Mouse (Mus musculus) left cerebral cortex, adult 18-20 months (tissue): Measurements from ENCODE around the gene Akirin1. TPM values are rescaled to one million over a fixed set of nuclear protein-coding genes. Genes with fewer than 3 reads are reported as not detected.

Experiments
- DNase-seq, 2 experiments: peaks; one replicate each; pipeline ENCODE4 v3.0.0; 2021 to 2022; ENCODE audit warnings: low spot score in 2 of 2, mixed read lengths in 1 of 2
- total RNA-seq, 2 experiments: library from RNA; stranded (reverse); gene quantifications; 2 replicates each; pipeline ENCODE4 v1.2.3; 2021

The Akirin1 gene
- total RNA-seq, 2 experiments from 2014 or later: 60.7 to 66.4 TPM

DNA sequence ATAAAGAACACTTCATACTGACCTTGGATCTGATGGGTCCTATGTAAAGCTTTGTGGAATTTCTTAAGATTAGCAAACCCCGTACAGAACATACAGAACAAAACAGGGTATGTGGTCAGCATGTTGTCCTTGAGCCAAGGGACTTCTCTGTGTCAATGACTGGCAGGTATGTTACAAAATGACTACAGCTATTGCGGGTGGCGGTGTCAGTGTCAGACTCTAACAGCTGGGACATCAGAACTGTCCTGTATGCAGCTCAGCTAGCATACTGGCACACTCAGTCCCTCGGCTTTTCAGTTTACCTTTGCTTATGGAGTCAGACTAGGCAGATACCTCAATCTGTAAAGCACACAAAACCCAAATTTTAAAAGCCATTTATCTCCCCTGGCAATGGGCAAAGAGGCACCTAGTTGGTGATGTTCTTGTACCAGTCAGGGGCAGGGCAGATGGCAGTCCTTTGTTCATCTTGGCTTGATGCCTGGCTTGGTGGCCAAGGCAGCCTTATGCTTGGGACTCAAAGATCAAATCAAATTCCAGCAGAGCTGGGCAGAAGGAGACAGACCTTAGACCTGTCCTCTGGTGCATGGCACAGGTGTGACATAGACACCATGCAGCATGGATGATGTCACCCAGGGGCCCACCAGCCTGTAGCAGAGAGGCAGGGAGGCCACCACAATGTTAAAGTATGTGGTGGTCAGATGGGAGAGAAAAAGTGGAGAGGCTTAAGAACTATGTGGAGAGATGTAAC lies 17.8 kb downstream of the Akirin1 start:
- DNase-seq: no peak

DNA sequence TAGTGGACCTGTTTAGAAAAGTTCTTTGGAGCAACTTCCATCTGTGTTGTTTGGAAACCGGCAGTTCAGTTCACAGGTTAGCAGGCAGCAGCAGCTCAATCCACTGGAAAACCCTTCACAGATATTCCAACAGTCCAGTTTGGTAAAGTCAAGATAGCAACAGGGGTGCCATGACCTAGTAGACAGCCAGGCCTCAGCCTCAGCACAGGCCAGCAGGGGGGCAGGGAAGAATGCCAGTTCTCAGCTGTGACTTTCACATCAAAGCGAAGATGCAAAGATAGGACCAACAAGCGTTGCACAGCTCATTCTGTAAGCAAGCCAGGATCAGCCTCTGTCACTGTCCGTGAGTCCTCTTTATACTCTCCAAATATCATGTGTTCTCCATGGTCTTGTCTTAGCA lies 28.4 kb downstream of the Akirin1 start:
- DNase-seq: no peak

DNA sequence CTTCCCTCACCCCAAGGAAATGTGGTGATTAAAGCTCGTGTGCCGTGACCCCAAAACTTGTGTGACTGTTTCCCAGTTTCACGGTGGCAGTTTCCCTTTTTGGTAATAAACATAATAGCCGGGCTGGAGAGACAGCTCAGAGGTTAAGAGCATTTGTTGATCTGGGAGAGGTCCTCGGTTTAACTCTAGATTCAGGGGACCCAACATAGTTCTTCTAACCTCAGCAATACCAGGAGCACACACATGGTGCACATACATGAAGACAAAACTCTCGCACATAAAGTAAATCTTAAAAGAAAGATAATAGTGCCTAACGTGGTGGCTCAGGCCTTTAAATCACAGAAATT lies 31.7 kb downstream of the Akirin1 start:
- no peak for DNase-seq

DNA sequence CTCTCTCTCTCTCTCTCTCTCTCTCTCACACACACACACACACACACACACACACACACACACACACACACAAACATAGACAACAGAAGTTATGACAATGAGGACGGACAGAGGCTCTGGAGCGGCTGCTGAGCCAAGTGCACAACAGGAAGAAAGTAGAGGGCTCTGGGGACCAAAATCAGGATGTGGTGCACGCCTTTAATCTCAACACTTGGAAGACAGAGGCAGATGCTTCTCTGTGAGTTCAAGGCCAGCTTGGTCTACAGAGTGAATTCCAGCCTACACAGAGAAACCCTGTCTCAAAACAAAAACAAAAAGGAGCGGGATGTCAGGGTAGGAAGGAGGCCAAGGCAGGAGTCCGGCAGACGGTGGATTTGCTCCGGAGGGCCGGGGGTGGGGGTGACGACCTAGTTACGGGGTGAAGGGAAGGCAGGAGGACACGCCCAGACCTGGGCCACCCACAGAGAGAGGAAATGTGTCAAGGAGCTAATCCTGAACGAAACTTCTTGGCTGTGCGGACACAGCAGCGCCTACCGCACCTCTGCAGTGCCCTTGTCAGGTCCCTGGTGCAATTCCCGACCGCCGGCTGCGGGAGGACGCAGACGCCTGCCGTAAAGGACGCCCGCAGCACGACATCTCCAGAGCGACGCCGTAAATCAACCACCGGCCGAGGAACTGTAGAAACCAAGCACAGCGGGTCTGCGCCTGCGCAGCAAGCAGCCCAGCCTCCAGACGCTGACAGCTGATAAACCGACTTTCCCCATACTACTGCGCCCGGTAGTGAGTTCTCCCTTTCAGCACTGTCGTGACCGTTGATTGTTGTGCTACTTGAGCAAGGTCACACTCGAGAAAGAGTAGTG lies 32.3 kb downstream of the Akirin1 start, which contains the start of gene Ndufs5:
Ndufs5 (minus strand) TSS at position 629 of the 860 bp plus-strand sequence.
- peak; percentile 97 to 98 for DNase-seq

DNA sequence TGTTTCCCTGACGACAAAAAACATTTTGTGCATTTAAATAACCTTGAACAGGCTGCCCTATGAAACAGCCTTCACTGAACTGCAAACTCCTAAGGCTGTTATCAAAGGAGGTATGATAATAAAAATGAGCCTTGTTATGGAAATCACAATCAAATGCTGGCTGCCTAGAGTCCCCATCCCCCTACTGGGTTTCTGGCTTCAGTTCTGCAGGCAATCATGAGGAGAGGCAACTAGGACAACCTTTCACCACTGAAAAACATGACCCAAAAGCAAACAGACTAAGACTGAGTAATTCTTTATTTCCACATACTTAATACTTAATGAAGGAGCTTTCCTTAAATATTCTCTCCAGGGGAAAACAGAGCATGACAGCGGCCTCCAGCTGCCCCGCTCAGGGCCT lies 37.7 kb downstream of the Akirin1 start:
- no peak for DNase-seq

DNA sequence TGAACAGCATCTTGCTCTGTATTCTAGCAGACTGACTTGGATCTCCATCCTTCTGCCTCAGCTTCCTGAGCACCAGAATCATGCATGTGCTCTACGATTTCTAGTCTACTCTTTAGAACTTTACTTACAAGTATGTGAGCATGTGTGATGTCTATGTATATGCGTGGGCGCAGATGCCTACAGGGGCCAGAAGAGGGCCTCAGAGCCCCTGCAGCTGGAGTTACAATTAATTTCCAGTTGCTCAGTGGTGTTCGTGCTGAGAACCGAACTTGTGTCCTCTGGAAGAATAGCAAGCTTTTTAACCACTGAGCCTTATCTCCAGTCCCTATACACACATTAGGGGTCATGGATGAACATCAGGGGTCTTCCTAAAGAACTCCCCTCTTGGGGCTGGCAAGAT lies 42.8 kb downstream of the Akirin1 start:
- DNase-seq: no peak

DNA sequence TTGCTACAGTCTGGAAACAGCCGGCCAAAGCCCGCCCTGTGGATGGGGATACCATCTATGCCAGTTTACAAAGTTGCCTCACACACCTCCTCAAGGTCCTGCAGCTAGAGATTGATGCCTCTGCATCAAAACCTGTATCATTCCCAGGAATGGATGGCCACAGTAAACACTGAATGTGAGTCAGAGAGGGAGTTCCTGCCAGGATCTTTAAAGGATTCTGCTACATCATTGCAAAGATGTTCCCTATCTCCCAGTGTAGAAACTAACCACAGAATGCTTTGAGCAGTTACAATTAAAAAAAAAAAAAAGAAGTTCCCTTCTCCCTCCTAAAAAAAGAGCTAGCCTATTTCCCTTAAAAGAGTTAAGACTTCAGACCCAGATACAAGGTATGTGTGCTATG lies 44.8 kb downstream of the Akirin1 start:
- no peak for DNase-seq

DNA sequence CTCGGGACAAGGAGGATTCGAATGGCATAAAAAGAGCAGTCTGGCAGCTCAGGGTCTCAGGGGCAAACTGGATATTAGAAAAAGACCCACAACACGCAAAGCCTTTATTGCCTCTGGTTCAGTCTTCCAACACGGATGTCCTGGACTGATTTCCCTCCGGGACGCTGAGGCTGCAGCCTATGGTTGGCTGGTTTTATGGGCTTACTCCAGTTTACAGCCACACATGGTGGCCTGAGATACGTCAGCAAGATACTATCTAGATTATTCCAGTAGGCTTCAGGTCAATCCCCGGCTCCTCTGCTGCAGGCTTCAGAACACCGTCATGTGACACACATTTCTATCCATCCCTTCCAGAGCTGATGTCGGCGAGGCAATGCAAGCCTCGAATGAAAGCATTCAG lies 56.8 kb downstream of the Akirin1 start:
- no peak for DNase-seq

DNA sequence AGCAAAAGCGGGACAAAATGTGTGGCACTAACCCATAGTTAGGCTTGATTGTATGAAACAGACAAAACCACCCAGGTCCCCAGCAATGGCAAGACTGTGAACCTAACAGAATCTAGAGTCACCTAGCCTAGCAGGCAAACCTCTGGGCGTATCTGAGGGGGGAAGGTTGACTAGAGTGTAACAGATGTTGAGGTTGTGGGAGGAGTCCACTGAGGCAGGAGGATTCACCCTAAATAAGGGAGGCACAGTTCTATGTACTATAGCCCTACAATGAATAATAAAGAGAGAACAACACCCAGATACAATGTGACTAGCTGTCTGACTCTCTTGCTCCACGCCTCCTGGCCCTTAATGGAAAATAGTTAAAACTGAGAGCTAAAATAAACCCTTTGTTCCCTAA lies 58.1 kb downstream of the Akirin1 start:
- DNase-seq: no peak

DNA sequence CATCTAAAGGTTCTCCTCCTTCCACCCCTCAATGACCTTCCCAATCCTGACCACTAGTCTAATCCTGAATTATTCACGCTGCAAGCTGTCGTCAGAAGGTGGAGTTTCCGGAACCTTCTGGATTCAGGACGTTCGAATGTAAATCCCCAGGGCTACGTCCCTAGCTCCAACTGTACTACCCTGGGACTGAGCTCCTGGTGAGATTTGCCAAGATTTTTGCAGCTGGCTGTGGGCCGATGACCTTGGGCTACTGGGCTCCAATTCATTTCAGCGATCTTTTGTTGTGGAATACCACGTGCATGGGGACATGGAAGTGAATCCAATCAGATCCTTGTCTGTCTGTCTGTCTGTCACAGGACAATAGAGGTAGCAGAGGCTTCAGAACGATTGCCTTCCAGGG lies 59.8 kb downstream of the Akirin1 start:
- no peak for DNase-seq

DNA sequence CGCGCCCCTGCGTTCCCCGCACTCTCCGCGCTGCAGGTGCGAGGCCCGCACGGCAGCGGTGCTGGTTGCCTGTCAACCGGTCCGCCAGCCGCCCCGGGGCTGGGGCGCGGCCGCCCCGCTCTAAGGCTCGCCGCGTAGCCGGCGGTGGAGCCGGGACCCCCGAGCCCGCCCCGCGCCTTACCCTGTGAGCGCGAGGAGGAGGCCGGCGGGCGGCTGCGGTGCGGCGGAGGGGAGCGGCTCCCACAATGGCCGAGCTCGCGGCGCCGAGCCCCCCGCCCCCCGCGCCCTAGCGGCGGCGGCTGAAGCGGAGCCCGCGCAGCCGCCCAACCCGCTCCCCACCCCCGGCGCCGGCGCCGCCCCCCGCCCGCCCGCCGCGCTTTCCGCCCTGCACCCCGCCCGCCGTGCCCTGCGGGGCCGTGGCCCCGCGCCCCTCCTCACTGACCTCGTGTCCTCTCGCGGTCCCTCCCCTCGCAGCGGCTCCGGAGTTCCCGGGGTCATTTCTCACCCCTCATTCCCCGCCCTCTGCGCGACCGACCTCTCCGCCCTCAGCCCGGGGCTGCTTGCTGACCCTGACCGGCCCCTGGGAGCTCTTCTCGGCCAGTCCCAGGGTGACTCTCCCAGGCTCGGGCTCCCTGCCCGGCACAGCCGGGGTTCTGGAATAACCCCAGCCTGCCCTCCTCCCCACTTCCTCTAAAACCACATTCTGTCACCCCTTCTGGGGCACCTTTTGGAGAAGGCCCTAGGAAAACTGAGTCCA lies 62.9 kb downstream of the Akirin1 start:
- no peak for DNase-seq

DNA sequence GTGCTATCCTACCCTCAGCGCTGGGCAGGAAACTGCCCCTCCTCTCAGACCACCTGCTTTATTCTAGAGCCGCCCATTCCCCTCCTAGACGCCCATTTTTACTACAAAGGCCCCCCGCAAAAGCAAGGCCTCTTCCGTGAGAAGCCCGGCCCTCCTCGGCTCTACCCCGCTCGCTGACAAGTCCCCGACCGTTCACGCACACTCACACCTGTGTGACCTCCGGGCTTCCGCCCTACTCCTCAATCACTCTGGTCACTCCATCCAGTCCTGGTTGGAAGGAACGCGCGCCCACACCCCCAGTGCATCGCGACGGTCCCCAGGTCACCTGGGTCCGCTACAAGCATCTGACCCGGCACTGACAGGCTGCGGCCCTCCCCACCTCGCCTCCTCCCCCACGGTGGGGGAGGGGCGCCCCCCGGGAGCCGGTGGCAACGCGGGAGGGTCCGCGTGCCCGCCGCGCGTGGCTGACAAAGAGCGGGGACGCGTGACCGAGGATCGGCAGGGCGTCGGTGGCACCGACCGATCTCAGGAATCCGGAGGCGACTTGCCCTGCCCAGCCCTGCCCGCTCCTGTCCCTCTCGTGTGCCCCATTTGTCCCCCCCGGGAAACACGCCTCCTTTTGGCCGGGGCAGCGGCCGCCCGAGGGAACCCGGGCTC lies 63.6 kb downstream of the Akirin1 start:
- no peak for DNase-seq

DNA sequence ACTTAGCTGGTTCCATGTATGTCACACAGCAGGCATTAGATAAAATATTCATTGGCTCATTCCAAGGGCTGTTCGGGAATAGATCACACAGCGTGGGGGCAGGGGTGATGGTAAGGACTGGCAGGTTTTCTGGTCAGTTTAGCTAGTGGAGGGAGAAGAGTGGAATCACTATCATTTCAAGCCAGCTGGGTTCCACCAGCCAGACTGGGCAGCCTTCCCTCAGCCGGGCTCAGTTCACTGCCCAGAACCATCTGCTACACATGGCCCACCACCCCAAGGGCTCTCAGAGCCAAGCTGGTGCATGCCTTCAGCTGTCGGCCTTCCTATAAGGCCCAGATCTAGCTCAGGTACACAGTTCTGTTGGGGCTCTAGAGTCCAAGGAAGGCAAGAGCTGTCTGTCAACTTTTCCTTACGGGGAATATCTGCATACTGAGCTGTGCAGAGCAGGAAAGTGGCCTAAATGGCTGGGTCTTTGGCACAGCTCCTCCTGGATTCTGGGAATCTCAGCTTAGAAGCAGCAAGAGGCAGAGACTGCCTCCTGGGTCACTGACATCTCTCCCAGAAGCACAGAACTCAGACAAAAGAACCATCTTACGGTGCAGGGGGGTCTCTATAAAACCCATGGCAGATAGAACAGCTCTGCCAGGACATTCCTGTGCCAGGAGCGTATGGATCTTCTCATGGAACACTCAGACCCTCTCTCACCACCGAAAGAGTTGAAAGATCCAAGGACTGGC lies 64.5 kb downstream of the Akirin1 start:
- DNase-seq: peak in 1 of 2 experiments; percentile 53

DNA sequence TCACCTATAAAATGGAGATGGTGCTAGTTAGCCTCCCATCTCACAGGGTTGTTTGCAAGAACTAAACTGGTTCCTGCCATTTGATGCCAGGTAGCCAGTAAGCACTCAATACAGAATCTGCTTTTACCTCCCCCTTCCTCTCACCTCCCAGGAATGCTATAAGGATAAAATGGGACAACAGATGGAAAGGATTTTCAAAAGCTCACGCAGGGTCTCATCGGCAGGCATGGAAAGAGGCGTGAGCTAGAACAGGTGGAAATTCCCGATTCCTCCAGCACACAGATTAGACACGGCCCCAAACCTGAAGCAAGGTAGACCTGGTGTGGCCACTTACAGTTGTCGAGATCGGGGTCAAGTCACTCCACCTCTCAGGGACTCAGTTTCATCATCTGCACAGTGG lies 65.1 kb downstream of the Akirin1 start:
- no peak for DNase-seq

Other genes with a start within 250 kb of the Akirin1 start
- gene Macf1, start 66.0 kb downstream of the Akirin1 start, total RNA-seq: 100 to 1,000 TPM; 213 to 220 TPM
- gene Ndufs5, start 32.1 kb downstream of the Akirin1 start, total RNA-seq: 100 to 1,000 TPM; 183 to 205 TPM
- gene Rhbdl2, start 37.5 kb upstream of the Akirin1 start, total RNA-seq: under 1 TPM in 1 of 2 experiments, not detected in 1; 0.40 TPM
- not detected for gene 4933427I04Rik, start 109.3 kb upstream of the Akirin1 start, total RNA-seq
- 10 to 100 TPM; 12.3 to 14.0 TPM for gene Mycbp, start 154.5 kb upstream of the Akirin1 start, total RNA-seq
- 10 to 100 TPM; 63.8 to 63.9 TPM for gene Rragc, start 167.1 kb upstream of the Akirin1 start, total RNA-seq
- gene 4930535I16Rik, start 167.7 kb upstream of the Akirin1 start, total RNA-seq: not detected